Mouse (Mus musculus) forebrain, embryonic 14.5 days (tissue): ENCODE results near the gene Rbm47. TPM values are rescaled to one million over a fixed set of nuclear protein-coding genes. Genes with fewer than 3 reads are reported as not detected.
A peak's percentile ranks its signal among the peaks of the same experiment; 100 is the strongest.

Source experiments
- ATAC-seq: fragments of 200-750 bp; cut with Nextera tagmentation; 2 replicates; pipeline ENCODE4 v1.8.0; 2017; ENCODE audit warnings: mild to moderate bottlenecking, moderate library complexity
- DNase-seq: peaks from one replicate; pipeline ENCODE4 v3.0.0-alpha.2; 2015; ENCODE audit warnings: low spot score
- H3K27ac ChIP-seq: fragments of 300-500 bp; sonication (generic); 2 replicates; pipeline ENCODE4 v1.5.1; 2014; ENCODE audit warnings: low read depth, mild to moderate bottlenecking, control low read depth, low read length, moderate library complexity
- H3K27me3 ChIP-seq: fragments of 300-500 bp; sonication (generic); replicated peaks from 2 replicates; pipeline ENCODE4 v1.6.1; 2014; ENCODE audit warnings: low read length, control low read depth, mixed read lengths; ENCODE audit not compliant: control insufficient read depth, insufficient read depth
- H3K36me3 ChIP-seq: fragments of 300-500 bp; sonication (generic); 2 replicates; pipeline ENCODE4 v1.6.1; 2014; ENCODE audit warnings: low read length, control low read depth; ENCODE audit not compliant: control insufficient read depth, insufficient read depth
- H3K4me1 ChIP-seq: fragments of 300-500 bp; sonication (generic); 2 replicates; pipeline ENCODE4 v1.6.1; 2014; ENCODE audit warnings: antibody characterized with exemption, low read length, control low read depth; ENCODE audit not compliant: control insufficient read depth, insufficient read depth
- H3K4me2 ChIP-seq: fragments of 300-500 bp; sonication (generic); 2 replicates; pipeline ENCODE4 v1.6.1; 2014; ENCODE audit warnings: mild to moderate bottlenecking, control low read depth, low read length
- H3K4me3 ChIP-seq: fragments of 300-500 bp; sonication (generic); 2 replicates; pipeline ENCODE4 v1.5.1; 2014; ENCODE audit warnings: low read depth, low read length, control low read depth
- H3K9ac ChIP-seq: fragments of 300-500 bp; sonication (generic); 2 replicates; pipeline ENCODE4 v1.6.1; 2014; ENCODE audit warnings: mild to moderate bottlenecking, low read length, control low read depth, moderate library complexity
- H3K9me3 ChIP-seq: fragments of 300-500 bp; sonication (generic); replicated peaks from 2 replicates; pipeline ENCODE4 v1.6.1; 2016; ENCODE audit warnings: low read length, control low read depth, mixed read lengths; ENCODE audit not compliant: control insufficient read depth
- WGBS: fragments of 180-500 bp; shearing (Covaris S2); extraction: QIAGEN DNeasy Blood & Tissue Kit; methylation state at CpG from one replicate; pipeline ENCODE4 v1.1.7; 2014; 5-methylcytosine and 5-hydroxymethylcytosine counted together
- polyA plus RNA-seq: library from polyadenylated mRNA; unstranded; fragments of >200 nt; fragmentation: Nextera tagmentation; extraction: Ambion mirVana; gene quantifications from 2 replicates; pipeline ENCODE4 v1.2.1, GENCODE M21; 2014

Gene Rbm47
- polyA plus RNA-seq, 1 experiment from 2014 or later = 2.2 TPM

DNA sequence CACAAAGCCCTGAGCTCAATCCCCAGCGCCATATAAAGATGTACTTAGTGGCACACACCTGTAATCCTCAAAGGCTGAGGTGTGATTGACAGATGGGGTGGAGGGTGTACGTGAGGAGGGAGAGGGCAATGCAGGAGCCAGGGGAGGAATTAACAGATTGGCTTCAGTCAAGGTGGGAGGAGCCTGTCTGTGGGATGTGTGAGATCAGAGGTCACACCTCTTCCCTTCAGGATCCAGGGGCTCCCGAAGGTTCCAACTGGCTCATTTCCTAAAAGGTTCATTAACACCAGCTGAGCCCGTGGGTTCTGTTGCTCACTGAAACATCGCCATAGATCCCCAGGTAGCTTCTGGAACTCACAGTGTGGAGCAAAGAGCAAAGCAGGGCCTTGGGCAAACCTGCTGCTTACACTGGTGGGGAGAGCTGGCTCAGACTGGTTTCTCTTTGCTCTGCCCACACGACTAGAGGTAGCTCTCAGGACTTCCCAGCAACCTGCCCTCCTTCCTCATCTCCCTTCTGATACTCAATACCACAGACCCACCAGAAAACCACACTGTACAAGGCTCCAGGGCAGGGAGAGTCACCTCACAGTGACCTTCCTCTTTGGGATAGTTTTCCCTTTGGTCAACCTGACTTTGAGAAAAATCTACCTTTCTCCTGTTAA lies 33.2 kb downstream of the Rbm47 start:
- ATAC-seq (no peak; the same call in 1 of the 2 replicates), DNase-seq (peak; percentile 17)
- H3K27ac ChIP-seq = no peak overlapping the region
- H3K4me1 ChIP-seq = no peaks in the 10 kb centered on the region
- no peaks in the 10 kb centered on the region for H3K36me3 ChIP-seq
- no peak overlapping the region for H3K4me3 ChIP-seq
- no peaks in the 10 kb centered on the region for H3K27me3 ChIP-seq
- whole genome bisulfite sequencing = 29% methylated on average over 6 of the region's 6 CpGs
- no peaks in the 10 kb centered on the region for H3K9me3 ChIP-seq
- H3K4me2 ChIP-seq = no peak overlapping the region
- no peak overlapping the region for H3K9ac ChIP-seq

DNA sequence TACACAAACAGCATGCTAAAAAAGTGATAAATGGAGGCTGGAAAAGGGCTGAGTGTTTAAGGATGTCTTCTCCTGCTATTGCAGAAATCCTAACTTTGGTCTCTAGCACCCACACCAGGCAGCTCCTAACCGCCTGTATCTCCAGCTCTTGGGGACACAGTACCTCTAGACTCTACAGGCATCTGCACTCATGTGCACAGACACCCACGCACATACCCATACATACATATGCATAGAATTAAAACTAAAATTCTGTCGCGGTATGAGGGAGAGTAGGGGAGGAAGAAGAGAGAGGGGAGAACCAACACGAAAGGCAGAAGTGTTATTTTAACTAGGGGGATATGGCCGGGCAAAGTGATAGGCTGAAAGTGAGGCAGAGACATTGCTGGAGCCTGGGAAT lies 33.7 kb downstream of the Rbm47 start:
- ATAC-seq (no peak), DNase-seq (no peak)
- Histone ChIP-seq H3K9ac (no peak overlapping the region), H3K27me3 (no peaks in the 10 kb centered on the region), H3K36me3 (no peaks in the 10 kb centered on the region), H3K4me3 (no peak overlapping the region), H3K4me1 (no peaks in the 10 kb centered on the region), H3K4me2 (no peak overlapping the region), H3K27ac (no peak overlapping the region), H3K9me3 (no peaks in the 10 kb centered on the region)
- 70% methylated on average over 6 of the region's 6 CpGs for WGBS

GRCm38 (mm10) chr5:66138597-66138996 lies 34.3 kb downstream of the Rbm47 start:
- H3K9ac ChIP-seq = no peak overlapping the region
- WGBS = 3% methylated on average over 10 of the region's 10 CpGs
- H3K4me3 ChIP-seq = no peak overlapping the region
- no peaks in the 10 kb centered on the region for H3K27me3 ChIP-seq
- H3K9me3 ChIP-seq = no peaks in the 10 kb centered on the region
- DNase-seq (peak; percentile 15), ATAC-seq (no peak)
- no peaks in the 10 kb centered on the region for H3K4me1 ChIP-seq
- no peak overlapping the region for H3K27ac ChIP-seq
- no peak overlapping the region for H3K4me2 ChIP-seq
- H3K36me3 ChIP-seq = no peaks in the 10 kb centered on the region

- ATAC-seq (no peak), DNase-seq (no peak)
- H3K4me1 ChIP-seq = no peaks in the 10 kb centered on the region
- H3K36me3 ChIP-seq = no peaks in the 10 kb centered on the region
- no peaks in the 10 kb centered on the region for H3K27me3 ChIP-seq
- 49% methylated on average over 4 of the region's 4 CpGs for WGBS
- no peaks in the 10 kb centered on the region for H3K9me3 ChIP-seq
- H3K4me3 ChIP-seq = no peak overlapping the region
- no peak overlapping the region for H3K27ac ChIP-seq
- no peak overlapping the region for H3K9ac ChIP-seq
- H3K4me2 ChIP-seq = no peak overlapping the region
Measured at GRCm38 (mm10) chr5:66137250-66137649, 35.7 kb downstream of the Rbm47 start.

DNA sequence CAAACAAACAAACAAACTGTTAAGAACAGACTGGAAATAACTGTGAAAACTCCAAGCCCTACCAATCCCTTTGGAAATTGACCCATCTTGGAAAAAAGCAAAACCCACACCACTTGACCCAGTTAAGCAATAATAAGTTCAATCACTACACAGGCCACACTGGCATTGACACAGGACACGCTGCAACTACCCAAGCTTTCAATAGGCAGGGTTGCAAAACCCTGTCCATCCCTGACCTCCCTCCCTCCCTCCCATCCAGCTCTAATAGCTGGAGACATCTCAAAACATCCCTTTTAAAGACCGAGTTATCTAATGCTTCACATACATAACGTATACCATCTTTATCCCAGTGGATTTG lies 37.1 kb downstream of the Rbm47 start:
- ATAC-seq (no peak), DNase-seq (no peak)
- no peak overlapping the region for H3K9ac ChIP-seq
- H3K9me3 ChIP-seq = no peaks in the 10 kb centered on the region
- H3K27ac ChIP-seq = no peak overlapping the region
- no peak overlapping the region for H3K4me3 ChIP-seq
- no peak overlapping the region for H3K4me2 ChIP-seq
- H3K27me3 ChIP-seq = no peaks in the 10 kb centered on the region
- WGBS = 73% methylated on average over 3 of the region's 3 CpGs
- H3K36me3 ChIP-seq = no peaks in the 10 kb centered on the region
- no peaks in the 10 kb centered on the region for H3K4me1 ChIP-seq

DNA sequence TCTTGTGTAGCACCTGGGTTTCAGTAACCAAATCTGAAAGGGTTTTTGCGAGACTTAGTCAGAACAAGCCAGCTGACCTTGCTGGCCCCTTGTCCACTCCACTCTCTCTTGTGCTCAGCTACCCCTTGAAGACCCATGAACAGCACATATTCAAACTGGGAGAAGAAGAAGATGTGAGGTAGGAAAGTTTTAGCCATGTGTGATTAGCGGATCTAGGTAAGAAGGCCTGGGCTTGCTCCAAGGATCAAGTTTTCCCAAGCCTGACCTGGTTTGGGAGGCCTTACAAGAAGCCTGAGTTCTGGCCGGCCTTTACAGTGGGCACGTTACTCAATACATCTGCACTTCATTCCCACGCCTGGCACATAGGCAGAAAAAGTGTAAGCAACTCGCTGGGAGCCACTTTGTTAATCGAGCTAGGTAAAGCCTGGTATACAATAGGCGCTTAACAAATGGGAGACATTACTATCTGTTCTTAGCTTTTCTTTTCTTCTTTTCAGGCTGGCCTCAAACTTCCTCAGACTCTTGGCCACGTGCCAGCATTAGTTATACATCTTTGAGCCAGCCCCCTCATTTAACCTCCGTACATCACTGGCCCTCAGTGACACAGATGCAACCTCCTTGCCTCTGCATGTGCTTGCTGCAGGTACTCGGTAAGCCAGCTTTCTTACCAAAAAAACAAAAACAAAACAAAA lies 37.6 kb downstream of the Rbm47 start:
- H3K27me3 ChIP-seq = no peaks in the 10 kb centered on the region
- H3K4me2 ChIP-seq = no peak overlapping the region
- ATAC-seq = no peak
- H3K36me3 ChIP-seq = no peaks in the 10 kb centered on the region
- DNase-seq = peak; percentile 30
- WGBS = 38% methylated on average over 11 of the region's 11 CpGs
- H3K9ac ChIP-seq = no peak overlapping the region
- no peaks in the 10 kb centered on the region for H3K9me3 ChIP-seq
- H3K27ac ChIP-seq = no peak overlapping the region
- no peak overlapping the region for H3K4me3 ChIP-seq
- no peaks in the 10 kb centered on the region for H3K4me1 ChIP-seq

DNA sequence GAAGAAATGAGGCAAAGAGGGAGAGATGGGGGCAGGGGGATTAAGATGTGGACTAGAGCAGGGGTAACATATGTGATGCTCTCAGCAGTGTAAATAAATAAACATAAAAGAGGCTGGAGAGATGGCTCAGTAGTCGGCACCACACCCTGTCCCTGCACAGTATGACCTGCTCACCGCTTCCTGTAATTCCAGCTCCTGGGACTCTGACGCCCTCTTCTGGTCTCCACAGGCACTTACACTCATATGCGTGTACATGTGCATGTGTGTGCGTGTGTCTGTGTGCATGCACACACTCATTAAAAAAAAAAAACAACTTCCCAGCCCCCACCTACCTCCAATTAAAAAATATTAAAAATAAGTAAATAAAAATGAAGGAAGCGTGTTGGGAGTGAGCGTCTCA lies 38.3 kb downstream of the Rbm47 start:
- ATAC-seq (no peak), DNase-seq (no peak)
- Histone ChIP-seq H3K9me3 (no peaks in the 10 kb centered on the region), H3K4me2 (no peak overlapping the region), H3K4me1 (no peaks in the 10 kb centered on the region), H3K27ac (no peak overlapping the region), H3K27me3 (no peaks in the 10 kb centered on the region), H3K9ac (no peak overlapping the region), H3K4me3 (no peak overlapping the region), H3K36me3 (no peaks in the 10 kb centered on the region)
- 94% methylated on average over 7 of the region's 7 CpGs for WGBS

DNA sequence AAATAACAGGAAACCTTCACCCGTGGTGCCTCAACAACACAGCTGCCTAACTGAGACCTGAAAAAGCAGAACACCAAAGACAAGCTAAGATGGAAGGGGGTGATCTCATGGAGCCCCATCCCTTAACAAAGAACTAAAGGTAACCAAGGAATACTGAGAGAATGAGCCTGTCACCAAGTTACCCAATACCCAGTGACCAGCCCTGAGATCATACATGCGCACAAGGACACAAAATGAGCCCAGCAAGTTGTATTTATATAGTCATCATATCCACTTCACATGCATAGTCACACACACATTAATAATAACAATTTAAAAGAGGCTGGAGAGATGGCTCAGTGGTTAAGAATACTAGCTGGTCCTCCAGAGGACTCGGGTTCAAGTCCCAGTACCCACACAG lies 44.0 kb downstream of the Rbm47 start:
- WGBS = 95% methylated on average over 3 of the region's 3 CpGs
- no peak for ATAC-seq

GRCm38 (mm10) chr5:66125418-66125817 lies 47.5 kb downstream of the Rbm47 start:
- DNase-seq (no peak), ATAC-seq (no peak)
- Histone ChIP-seq H3K9ac (no peak overlapping the region), H3K4me3 (no peak overlapping the region), H3K36me3 (no peaks in the 10 kb centered on the region), H3K4me1 (no peaks in the 10 kb centered on the region), H3K4me2 (no peak overlapping the region), H3K9me3 (no peaks in the 10 kb centered on the region), H3K27ac (no peak overlapping the region), H3K27me3 (no peaks in the 10 kb centered on the region)
- WGBS = 73% methylated on average over 11 of the region's 11 CpGs

More for the DNA sequence above, 44.0 kb downstream of the Rbm47 start:
- H3K9ac ChIP-seq = no peak overlapping the region
- H3K9me3 ChIP-seq = no peaks in the 10 kb centered on the region
- no peaks in the 10 kb centered on the region for H3K27me3 ChIP-seq
- no peak for DNase-seq
- no peak overlapping the region for H3K27ac ChIP-seq
- H3K4me1 ChIP-seq = no peaks in the 10 kb centered on the region
- H3K4me2 ChIP-seq = no peak overlapping the region
- no peak overlapping the region for H3K4me3 ChIP-seq
- H3K36me3 ChIP-seq = no peaks in the 10 kb centered on the region
